Mouse (Mus musculus) megakaryocyte, embryonic 14.5 days (primary cell): ENCODE data around the gene Tdp2.

Experiments used
- FLI1 ChIP-seq: IDR thresholded peaks from 2 replicates; pipeline ENCODE4 v1.6.1; 2012; ENCODE audit warnings: low read length, inconsistent platforms, mixed read lengths
- GATA1 ChIP-seq: IDR thresholded peaks from 3 replicates; pipeline ENCODE4 v1.6.1; 2012; ENCODE audit warnings: mixed read lengths, low read length, inconsistent platforms, borderline replicate concordance

DNA sequence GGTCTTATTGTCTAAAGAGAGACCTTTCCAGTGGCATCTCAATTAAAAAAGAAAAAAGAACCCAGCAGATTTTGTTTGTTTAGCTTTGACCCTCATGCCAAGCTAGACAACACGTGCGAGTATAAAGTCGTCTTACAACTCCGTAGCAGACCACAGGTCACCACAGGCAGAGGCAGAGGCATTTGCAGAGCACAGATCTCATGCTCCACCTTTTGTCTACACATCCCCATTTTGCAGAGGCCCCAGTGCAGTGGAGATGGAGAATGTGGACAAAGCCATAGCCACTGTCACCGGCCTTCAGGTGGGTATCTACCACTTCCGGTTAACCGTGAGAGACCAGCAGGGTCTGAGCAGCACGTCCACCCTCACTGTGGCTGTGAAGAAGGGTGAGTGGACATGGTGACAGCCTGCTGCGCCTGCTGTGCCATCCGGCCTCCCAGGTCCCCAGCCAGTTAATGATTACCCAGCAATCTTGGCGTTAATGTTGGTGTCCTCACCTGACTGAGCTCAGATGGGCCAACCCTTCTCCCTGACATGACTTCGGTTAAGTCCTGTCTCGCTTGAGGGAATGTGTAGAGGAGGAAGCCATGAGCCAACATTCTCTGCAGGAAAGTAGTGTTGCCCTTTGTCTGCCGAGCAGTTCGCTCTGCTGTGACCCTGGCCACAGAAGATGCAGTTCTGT is 48.0 kb downstream of the Tdp2 start:
- TF ChIP-seq FLI1 (no peak), GATA1 (no peak)
